Mouse (Mus musculus) CD4-positive, CD25-positive, alpha-beta regulatory T cell, adult 4 months (primary cell): ENCODE results near the gene Cd209f. TPM values are rescaled to one million over a fixed set of nuclear protein-coding genes. Genes with fewer than 3 reads are reported as not detected.
"Not testable (repeated sequence)": the region's sequence is repeated elsewhere in the genome, so short reads cannot be mapped to it uniquely, and the experiment has no call there.

Experiments
- ATAC-seq: one replicate; pipeline ENCODE4 v1.8.0; 2017
- polyA plus RNA-seq, 2 experiments: library from polyadenylated mRNA; unstranded; fragments of 100-300 nt; shearing (Covaris generic); gene quantifications; one replicate each; pipeline ENCODE4 v1.2.1; 2017

Gene Cd209f
- polyA plus RNA-seq = under 1 TPM in 1 of 2 experiments, not detected in 1; 0.30 TPM

- not testable (repeated sequence) for ATAC-seq
Measured at GRCm38 (mm10) chr8:4105735-4106134, at the start of gene Cd209f. Gene Cd209f (minus strand): TSS chr8:4105835.

GRCm38 (mm10) chr8:4154878-4155277, 49.2 kb upstream of the Cd209f start:
- ATAC-seq = no peak

GRCm38 (mm10) chr8:4147272-4147671, 41.6 kb upstream of the Cd209f start:
- no peak for ATAC-seq

- ATAC-seq = peak; percentile 33
Measured at GRCm38 (mm10) chr8:4141721-4142120, 36.1 kb upstream of the Cd209f start.

GRCm38 (mm10) chr8:4139660-4140646, 34.3 kb upstream of the Cd209f start:
- peak; percentile 90 for ATAC-seq

- no peak for ATAC-seq
Measured at GRCm38 (mm10) chr8:4133798-4134197, 28.2 kb upstream of the Cd209f start, which contains the start of gene Cd209g. Gene Cd209g (plus strand): TSS chr8:4134098.

GRCm38 (mm10) chr8:4088514-4088913, 17.1 kb downstream of the Cd209f start:
- not testable (repeated sequence) for ATAC-seq

GRCm38 (mm10) chr8:4087180-4087722, 18.4 kb downstream of the Cd209f start:
- peak; percentile 51 for ATAC-seq

Other genes starting within 250 kb of the Cd209f start
- not detected for gene Cd209d, start 227.3 kb downstream of the Cd209f start, polyA plus RNA-seq
- under 1 TPM in 1 of 2 experiments, not detected in 1; 0.70 TPM for gene Cd209b, start 179.0 kb downstream of the Cd209f start, polyA plus RNA-seq
- gene Cd209c, start 151.1 kb downstream of the Cd209f start, polyA plus RNA-seq = not detected
- gene Cd209g, start 28.3 kb upstream of the Cd209f start, polyA plus RNA-seq = under 1 TPM in 1 of 2 experiments, not detected in 1; 0.15 TPM
- gene Evi5l, start 60.7 kb upstream of the Cd209f start, polyA plus RNA-seq = 1 to 10 TPM; 5.6 to 7.8 TPM
- gene Prr36, start 111.6 kb upstream of the Cd209f start, polyA plus RNA-seq = under 1 TPM in 1 of 2 experiments, not detected in 1; 0.49 TPM
- under 1 TPM in 1 of 2 experiments, not detected in 1; 0.34 TPM for gene Lrrc8e, start 121.0 kb upstream of the Cd209f start, polyA plus RNA-seq
- gene Map2k7, start 132.9 kb upstream of the Cd209f start, polyA plus RNA-seq = 10 to 100 TPM; 23.2 to 31.7 TPM
- under 1 TPM in 1 of 2 experiments, not detected in 1; 0.46 TPM for gene Gm49320, start 133.0 kb upstream of the Cd209f start, polyA plus RNA-seq
- 1 to 10 TPM; 7.2 to 9.6 TPM for gene Tgfbr3l, start 142.4 kb upstream of the Cd209f start, polyA plus RNA-seq
- 10 to 100 TPM; 12.8 TPM for gene Snapc2, start 147.2 kb upstream of the Cd209f start, polyA plus RNA-seq
- not detected for gene Ctxn1, start 153.4 kb upstream of the Cd209f start, polyA plus RNA-seq
- gene Timm44, start 170.1 kb upstream of the Cd209f start, polyA plus RNA-seq = 100 to 1,000 TPM in 1 of 2 experiments, 10 to 100 TPM in 1; 75.2 to 122 TPM
- gene Ccl25, start 219.4 kb upstream of the Cd209f start, polyA plus RNA-seq = 10 to 100 TPM; 12.2 to 12.5 TPM
- gene Elavl1, start 219.6 kb upstream of the Cd209f start, polyA plus RNA-seq = 10 to 100 TPM; 20.4 to 38.9 TPM